Mouse (Mus musculus): ENCODE results near the gene Cdhr1.

Gene Cdhr1

GRCm38 (mm10) chr14:37067629-37068028, 30.5 kb downstream of the Cdhr1 start, which contains the start of gene Lrit2:
Lrit2 (plus strand) TSS chr14:37067929.
- no peak for DNase-seq

- no peak for DNase-seq
These were observed 31.5 kb downstream of the Cdhr1 start for GRCm38 (mm10) chr14:37066636-37067035.

- no peak for DNase-seq
These were observed 33.3 kb downstream of the Cdhr1 start for GRCm38 (mm10) chr14:37064849-37065248.

- no peak for DNase-seq
These were observed 49.2 kb downstream of the Cdhr1 start, which contains the start of gene Rgr for GRCm38 (mm10) chr14:37048914-37049410. Rgr (minus strand) TSS chr14:37048964.

- DNase-seq: no peak
These were observed 63.7 kb downstream of the Cdhr1 start for GRCm38 (mm10) chr14:37034432-37034831.

- DNase-seq: peak; percentile 49
These were observed 64.9 kb downstream of the Cdhr1 start for GRCm38 (mm10) chr14:37033241-37033640.

- no peak for DNase-seq
These were observed 65.6 kb downstream of the Cdhr1 start for GRCm38 (mm10) chr14:37032481-37033104.

GRCm38 (mm10) chr14:37028555-37028954, 69.6 kb downstream of the Cdhr1 start:
- DNase-seq: no peak

- no peak for DNase-seq
These were observed 70.2 kb downstream of the Cdhr1 start for GRCm38 (mm10) chr14:37027951-37028350.
